Mouse (Mus musculus) CD4-positive naive resting alpha-beta T cell, adult 76 days (primary cell): Measurements from ENCODE around the gene Gm5108. TPM values are rescaled to one million over a fixed set of nuclear protein-coding genes. Genes with fewer than 3 reads are reported as not detected.

ENCODE experiments used
- total RNA-seq: library from RNA; stranded (reverse); gene quantifications from one replicate; pipeline ENCODE4 v1.2.4, GENCODE M21; 2023

Gene Gm5108
- total RNA-seq = not detected

DNA sequence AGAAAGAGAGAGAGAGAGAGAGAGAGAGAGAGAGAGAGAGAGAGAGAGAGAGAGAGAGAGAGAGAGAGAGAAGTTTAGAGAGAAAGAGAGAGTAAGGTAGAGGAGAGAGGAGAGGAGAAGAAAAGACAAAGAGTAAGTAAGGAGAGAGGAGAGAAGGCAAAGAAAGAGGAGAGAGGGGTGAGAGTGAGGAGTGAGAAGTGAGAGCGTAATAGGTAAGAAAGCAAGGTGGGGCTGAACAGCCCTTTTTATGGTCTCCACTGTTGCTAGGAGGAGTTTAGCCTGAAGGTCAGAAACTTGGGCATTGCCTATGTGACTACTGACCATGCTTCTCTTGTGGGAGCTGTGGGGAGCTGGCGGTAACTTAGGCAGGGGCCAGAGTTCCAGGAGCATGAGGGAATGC lies at the start of gene Gm5108:
TSS of gene Gm5108 (plus strand) at position 301 of the 400 bp plus-strand sequence.

DNA sequence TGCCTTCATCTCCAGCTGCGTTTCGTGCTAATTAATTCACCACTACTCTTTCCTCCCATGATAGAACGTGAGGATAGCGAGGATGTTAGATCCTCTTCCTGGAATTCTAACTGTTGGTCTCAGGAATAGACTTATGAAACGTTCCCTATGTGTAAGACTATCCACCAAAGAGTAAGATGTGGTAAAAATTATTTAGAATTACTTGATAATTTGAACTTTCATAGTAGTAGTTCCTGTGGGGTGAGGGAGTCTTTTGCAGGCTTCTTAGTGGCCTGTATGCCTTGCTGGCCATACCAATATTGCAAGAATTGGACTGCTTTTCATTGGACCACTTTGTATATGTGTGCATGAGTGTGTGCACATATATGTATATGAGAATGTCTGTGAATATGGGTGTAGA lies 4.9 kb downstream of the Gm5108 start, which contains the start of gene Gm21905:
TSS of gene Gm21905 (minus strand) at position 101 of the 400 bp plus-strand sequence.

Other genes with a start within 250 kb of the Gm5108 start
- 99.7 TPM for gene Atp8a1, start 94.2 kb upstream of the Gm5108 start, total RNA-seq
- gene Gm21905, start 4.8 kb downstream of the Gm5108 start, total RNA-seq = not detected
- gene Grxcr1, start 90.2 kb downstream of the Gm5108 start, total RNA-seq = not detected